Mouse (Mus musculus) hematopoietic stem cell, adult 5-6 weeks (primary cell): Measurements from ENCODE around the gene Gm6592. TPM values are rescaled to one million over a fixed set of nuclear protein-coding genes. Genes with fewer than 3 reads are reported as not detected.
A peak's percentile ranks its signal among the peaks of the same experiment; 100 is the strongest.
"Not testable (repeated sequence)": the region's sequence is repeated elsewhere in the genome, so short reads cannot be mapped to it uniquely, and the experiment has no call there.

Source experiments
- ATAC-seq, 2 experiments: fragments of 125-278 bp in 1 of 2; replicated peaks in 1 of 2; 2 replicates each; pipeline ENCODE4 v1.8.0; 2016 to 2017; ENCODE audit warnings: inconsistent platforms in 2 of 2, mild to moderate bottlenecking in 2 of 2, moderate number of reproducible peaks in 2 of 2, low read depth in 1 of 2, moderate TSS enrichment in 1 of 2; ENCODE audit not compliant: low FRiP score in 2 of 2, poor library complexity in 2 of 2, severe bottlenecking in 2 of 2, insufficient read depth in 1 of 2, low TSS enrichment in 1 of 2
- total RNA-seq: library from RNA; stranded (forward); fragments of 172-1452, 232-1000 nt; gene quantifications from 2 replicates; pipeline ENCODE4 v1.2.3, GENCODE M21; 2017

Gm6592 gene
- not detected in 2 replicates for total RNA-seq

- no peak for ATAC-seq
These were observed at the start of gene Gm6592 for GRCm38 (mm10) chrX:8843694-8844093. TSS of gene Gm6592 (plus strand) at chrX:8843994.

- ATAC-seq: not testable (repeated sequence)
These were observed 40.4 kb upstream of the Gm6592 start, which contains the start of gene Ssxb5 for GRCm38 (mm10) chrX:8803391-8803790. TSS of gene Ssxb5 (plus strand) at chrX:8803691.

GRCm38 (mm10) chrX:8832043-8832442 lies 11.8 kb upstream of the Gm6592 start:
- ATAC-seq: no peak

- no peak for ATAC-seq
These were observed 8.7 kb downstream of the Gm6592 start for GRCm38 (mm10) chrX:8852486-8852885.

GRCm38 (mm10) chrX:8864331-8864730 lies 20.5 kb downstream of the Gm6592 start:
- peak; percentile 58 to 62; a peak in 2 of 4 replicates for ATAC-seq

GRCm38 (mm10) chrX:8873953-8874352 lies 30.2 kb downstream of the Gm6592 start, which contains the start of gene Gm5751:
TSS of gene Gm5751 (plus strand) at chrX:8874253.
- ATAC-seq: not testable (repeated sequence)

GRCm38 (mm10) chrX:8884336-8884735 lies 40.5 kb downstream of the Gm6592 start:
- ATAC-seq: no peak

GRCm38 (mm10) chrX:8891975-8892342 lies 48.2 kb downstream of the Gm6592 start:
- ATAC-seq: no peak

GRCm38 (mm10) chrX:8892343-8893155 lies 48.8 kb downstream of the Gm6592 start, which contains the start of gene B630019K06Rik:
TSS of gene B630019K06Rik (plus strand) at chrX:8892382.
- ATAC-seq: peak; percentile 65 to 69

GRCm38 (mm10) chrX:8893182-8893651 lies 49.4 kb downstream of the Gm6592 start:
- no peak for ATAC-seq

Other genes starting within 250 kb of the Gm6592 start
- gene Ssxb8, start 153.2 kb upstream of the Gm6592 start, total RNA-seq: not detected in 2 replicates
- not detected in 2 replicates for gene Ssx9, start 95.6 kb upstream of the Gm6592 start, total RNA-seq
- not detected in 2 replicates for gene Ssxb5, start 40.3 kb upstream of the Gm6592 start, total RNA-seq
- not detected in 2 replicates for gene Gm5751, start 30.3 kb downstream of the Gm6592 start, total RNA-seq
- gene B630019K06Rik, start 48.4 kb downstream of the Gm6592 start, total RNA-seq: 2.1 and 2.8 TPM in 2 replicates
- not detected in 2 replicates for gene Fthl17b, start 119.0 kb downstream of the Gm6592 start, total RNA-seq
- gene Fthl17c, start 132.6 kb downstream of the Gm6592 start, total RNA-seq: not detected in 2 replicates
- gene Fthl17d, start 142.8 kb downstream of the Gm6592 start, total RNA-seq: not detected in 2 replicates
- gene Fthl17e, start 189.5 kb downstream of the Gm6592 start, total RNA-seq: not detected in 2 replicates
- not detected in 2 replicates for gene Fthl17f, start 219.0 kb downstream of the Gm6592 start, total RNA-seq